Mouse (Mus musculus) splenic B cell, adult 2 months (primary cell): ENCODE measurements around the gene Ccdc154.

ENCODE experiments used
- DNase-seq: peaks from one replicate; pipeline ENCODE4 v3.0.0-alpha.2; 2011; ENCODE audit warnings: low read depth, low spot score
- H3K27me3 ChIP-seq: 2 replicates; pipeline ENCODE4 v1.6.1; 2012; ENCODE audit warnings: mild to moderate bottlenecking, low read length, moderate library complexity, mixed read lengths; ENCODE audit not compliant: control insufficient read depth, poor library complexity, insufficient read depth, severe bottlenecking
- H3K36me3 ChIP-seq: 2 replicates; pipeline ENCODE4 v1.6.1; 2012; ENCODE audit warnings: mild to moderate bottlenecking, low read length, moderate library complexity, mixed read lengths; ENCODE audit not compliant: control insufficient read depth, poor library complexity, insufficient read depth, severe bottlenecking

Ccdc154 gene

GRCm38 (mm10) chr17:25210680-25211466, 48.6 kb downstream of the Ccdc154 start:
- Histone ChIP-seq H3K36me3 (peaks cover 23% of the 10 kb centered on the region), H3K27me3 (no peaks in the 10 kb centered on the region)
- peak; percentile 34 for DNase-seq

GRCm38 (mm10) chr17:25211705-25212104, 49.4 kb downstream of the Ccdc154 start:
- H3K27me3 ChIP-seq = no peaks in the 10 kb centered on the region
- no peak for DNase-seq
- H3K36me3 ChIP-seq = peaks cover 21% of the 10 kb centered on the region

- DNase-seq = no peak
- Histone ChIP-seq H3K36me3 (peaks cover 6% of the 10 kb centered on the region), H3K27me3 (no peaks in the 10 kb centered on the region)
Measured at GRCm38 (mm10) chr17:25215431-25215830, 53.2 kb downstream of the Ccdc154 start.

GRCm38 (mm10) chr17:25218967-25219366, 56.7 kb downstream of the Ccdc154 start:
- no peaks in the 10 kb centered on the region for H3K27me3 ChIP-seq
- DNase-seq = no peak
- peaks cover 4% of the 10 kb centered on the region for H3K36me3 ChIP-seq

- DNase-seq = no peak
- Histone ChIP-seq H3K27me3 (no peaks in the 10 kb centered on the region), H3K36me3 (no peaks in the 10 kb centered on the region; the same call in 1 of the 2 replicates)
Measured at GRCm38 (mm10) chr17:25219492-25220295, 57.4 kb downstream of the Ccdc154 start.

GRCm38 (mm10) chr17:25220746-25221145, 58.5 kb downstream of the Ccdc154 start:
- DNase-seq = no peak
- H3K27me3 ChIP-seq = no peaks in the 10 kb centered on the region

More at GRCm38 (mm10) chr17:25220746-25221145, 58.5 kb downstream of the Ccdc154 start:
- H3K36me3 ChIP-seq = no peaks in the 10 kb centered on the region; the same call in 1 of the 2 replicates
